Mouse (Mus musculus): ENCODE measurements at regions not wholly inside any gene's neighbourhood (a gene's known extent, or its start where the extent isn't known, plus 50 kb on each side); places are given as distances from the start of the nearest gene placed in this dataset.

DNA sequence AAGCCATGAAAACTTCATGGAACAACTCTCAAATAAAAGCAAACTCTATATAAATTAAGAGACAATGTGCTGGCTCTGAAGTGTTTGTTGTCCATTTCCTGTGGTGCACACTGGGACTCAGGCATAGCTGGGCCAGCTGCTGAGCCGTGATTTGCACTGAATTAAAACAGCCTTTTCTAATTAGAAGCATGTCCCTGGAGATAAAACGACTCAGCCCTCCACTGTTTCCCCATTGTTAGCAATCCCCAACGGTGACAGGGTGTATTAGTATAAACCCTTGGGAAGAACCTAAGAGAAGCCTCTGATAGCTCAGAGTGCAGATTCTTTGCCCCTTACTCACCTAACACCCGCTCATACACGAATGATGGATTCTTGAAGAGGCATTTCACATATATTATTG, 182.9 kb upstream of the Gm12728 start:
- TF ChIP-seq CTCF (IDR thresholded peaks at IDR 0.05; ENCODE audit: low read depth, low read length) (no peak), POLR2A (IDR thresholded peaks at IDR 0.05; ENCODE audit: insufficient read depth, low read length) (no peak), EP300 (IDR thresholded peaks at IDR 0.05; ENCODE audit: insufficient read depth, low read depth, low read length) (no peak)

Data from ES-Bruce4 (cell line).